Mouse (Mus musculus) heart, postnatal 25 days (tissue): ENCODE data around the gene Sema3g. TPM values are rescaled to one million over a fixed set of nuclear protein-coding genes. Genes with fewer than 3 reads are reported as not detected.

Experiments used
- DNase-seq: peaks from one replicate; pipeline ENCODE4 v3.0.0; 2022; ENCODE audit warnings: low spot score
- intact Hi-C: fragments of 180-260 bp; cut with DNase I; formaldehyde crosslinking; loops from one replicate; pipeline ENCODE4 v1.15.1; 2025
- total RNA-seq, 2 experiments: library from RNA; stranded (reverse); gene quantifications; 2 replicates each; pipeline ENCODE4 v1.2.3; 2021

The Sema3g gene
- 10 to 100 TPM; 12.4 to 16.1 TPM for total RNA-seq

- intact Hi-C loops = no loop called here
- no peak for DNase-seq
Measured at GRCm38 (mm10) chr14:31217666-31218065, at the start of gene Sema3g. TSS of gene Sema3g (plus strand) at chr14:31217860.

GRCm38 (mm10) chr14:31168425-31168824 lies 49.2 kb upstream of the Sema3g start, which contains the start of gene Stab1:
TSS of gene Stab1 (minus strand) at chr14:31168641.
- DNase-seq = peak; percentile 57
- intact Hi-C loops = no loop called here

- intact Hi-C loops = no loop called here
- no peak for DNase-seq
Measured at GRCm38 (mm10) chr14:31169508-31169907, 48.2 kb upstream of the Sema3g start.

- intact Hi-C loops = no loop called here
Measured at GRCm38 (mm10) chr14:31170963-31171362, 46.7 kb upstream of the Sema3g start.

GRCm38 (mm10) chr14:31171386-31171785 lies 46.3 kb upstream of the Sema3g start:
- no peak for DNase-seq
- intact Hi-C loops = no loop called here

More at GRCm38 (mm10) chr14:31170963-31171362, 46.7 kb upstream of the Sema3g start:
- DNase-seq = no peak

- intact Hi-C loops = no loop called here
- no peak for DNase-seq
Measured at GRCm38 (mm10) chr14:31171821-31172220, 45.8 kb upstream of the Sema3g start.

GRCm38 (mm10) chr14:31172781-31173455 lies 44.7 kb upstream of the Sema3g start:
- DNase-seq = no peak
- intact Hi-C loops = no loop called here

- no peak for DNase-seq
- intact Hi-C loops = no loop called here
Measured at GRCm38 (mm10) chr14:31173537-31173936, 44.1 kb upstream of the Sema3g start.

- DNase-seq = no peak
- intact Hi-C loops = no loop called here
Measured at GRCm38 (mm10) chr14:31177287-31177686, 40.4 kb upstream of the Sema3g start.

- intact Hi-C loops = no loop called here
- DNase-seq = no peak
Measured at GRCm38 (mm10) chr14:31177715-31178114, 39.9 kb upstream of the Sema3g start.

- intact Hi-C loops = no loop called here
- DNase-seq = no peak
Measured at GRCm38 (mm10) chr14:31179677-31180365, 37.8 kb upstream of the Sema3g start.

- no peak for DNase-seq
- intact Hi-C loops = no loop called here
Measured at GRCm38 (mm10) chr14:31181512-31181911, 36.1 kb upstream of the Sema3g start.

GRCm38 (mm10) chr14:31182786-31183290 lies 34.8 kb upstream of the Sema3g start:
- intact Hi-C loops = no loop called here
- no peak for DNase-seq

- intact Hi-C loops = no loop called here
- DNase-seq = no peak
Measured at GRCm38 (mm10) chr14:31183541-31183940, 34.1 kb upstream of the Sema3g start.

- intact Hi-C loops = no loop called here
- DNase-seq = no peak
Measured at GRCm38 (mm10) chr14:31184195-31184594, 33.5 kb upstream of the Sema3g start.

GRCm38 (mm10) chr14:31186656-31187055 lies 31.0 kb upstream of the Sema3g start:
- no peak for DNase-seq
- intact Hi-C loops = no loop called here

- no peak for DNase-seq
- intact Hi-C loops = no loop called here
Measured at GRCm38 (mm10) chr14:31188771-31189181, 28.9 kb upstream of the Sema3g start.

- DNase-seq = no peak
- intact Hi-C loops = no loop called here
Measured at GRCm38 (mm10) chr14:31189348-31189747, 28.3 kb upstream of the Sema3g start.

GRCm38 (mm10) chr14:31191936-31192335 lies 25.7 kb upstream of the Sema3g start:
- intact Hi-C loops = no loop called here

GRCm38 (mm10) chr14:31193791-31194190 lies 23.9 kb upstream of the Sema3g start:
- intact Hi-C loops = loop anchor here (2.0 kb wide), 1 partner anchor 65 kb away; the partner anchor contains the start of gene Smim4
- DNase-seq = no peak

More at GRCm38 (mm10) chr14:31191936-31192335, 25.7 kb upstream of the Sema3g start:
- DNase-seq = no peak

GRCm38 (mm10) chr14:31194441-31194840 lies 23.2 kb upstream of the Sema3g start:
- intact Hi-C loops = loop anchor here (2.0 kb wide), 1 partner anchor 66 kb away; the partner anchor contains the start of gene Smim4
- no peak for DNase-seq
